10 mouse cellular contexts compared by ENCODE assay signal in genomic region chr16:17804982-17805381, GRCm38 (mm10). TPM values are rescaled to one million over a fixed set of nuclear protein-coding genes. Genes with fewer than 3 reads are reported as not detected.
A peak's percentile ranks its signal among the peaks of the same experiment; 100 is the strongest.
DNase-seq lines count a peak whose midpoint lies in the region; ATAC-seq and TF ChIP-seq lines count a peak whose summit lies in the region.
"Had no signal": no experiment of that assay in that cellular context is flagged by ENCODE, and none has a peak within 500 bp of the region (broad histone marks: within the 10 kb centered on the region; RNA-seq: fewer than 3 reads in every experiment).

No protein-coding gene starts in this region.

- peaks cover 58% of the 10 kb centered on the region for H3K27me3 ChIP-seq in lung, embryonic 14.5 days (ENCODE audit: insufficient read depth, low read length)
- H3K27me3 ChIP-seq in forebrain, embryonic 12.5 days, result peaks cover 90% of the 10 kb centered on the region
- peaks cover 45% of the 10 kb centered on the region for H3K27me3 ChIP-seq in limb, embryonic 13.5 days
- peaks cover 62% of the 10 kb centered on the region for H3K27me3 ChIP-seq in neural tube, embryonic 15.5 days (replicated peaks)

- 39% methylated on average over 7 of the region's 7 CpGs for WGBS in lung, embryonic 14.5 days
- WGBS in forebrain, embryonic 12.5 days, result 5% methylated on average over 7 of the region's 7 CpGs
- WGBS in limb, embryonic 13.5 days, result 37% methylated on average over 7 of the region's 7 CpGs
- WGBS in neural tube, embryonic 15.5 days, result 12% methylated on average over 7 of the region's 7 CpGs

- H3K4me2 ChIP-seq in lung, embryonic 14.5 days, result peak overlapping the region; percentile 59
- peak overlapping the region; percentile 61 for H3K4me2 ChIP-seq in forebrain, embryonic 12.5 days
- H3K4me2 ChIP-seq in limb, embryonic 13.5 days (replicated peaks), result peak overlapping the region; percentile 63
- peak overlapping the region; percentile 70 for H3K4me2 ChIP-seq in neural tube, embryonic 15.5 days

- no peak for DNase-seq in lung, embryonic 14.5 days
- no peak for DNase-seq in lung, postnatal 4 days
- DNase-seq in layer of hippocampus, adult 9-10 months (ENCODE audit: low spot score), result no peak
- no peak for DNase-seq in kidney, postnatal 25 days

- H3K27ac ChIP-seq in lung, embryonic 14.5 days (ENCODE audit: low read depth), result no peak overlapping the region
- no peak overlapping the region for H3K27ac ChIP-seq in forebrain, embryonic 12.5 days
- H3K27ac ChIP-seq in limb, embryonic 13.5 days, result no peak overlapping the region
- H3K27ac ChIP-seq in neural tube, embryonic 15.5 days (replicated peaks), result no peak overlapping the region

- peak overlapping the region; percentile 28 for H3K4me3 ChIP-seq in lung, embryonic 14.5 days (ENCODE audit: low read depth, low read length)
- peak overlapping the region; percentile 41 for H3K4me3 ChIP-seq in forebrain, embryonic 12.5 days (replicated peaks)
- peak overlapping the region; percentile 32 for H3K4me3 ChIP-seq in limb, embryonic 13.5 days
- peak overlapping the region; percentile 39 for H3K4me3 ChIP-seq in neural tube, embryonic 15.5 days (replicated peaks)

- no peak for ATAC-seq in lung, embryonic 14.5 days (ENCODE audit: insufficient read depth)
- no peak for ATAC-seq in forebrain, embryonic 12.5 days (ENCODE audit: low FRiP score)
- no peak for ATAC-seq in limb, embryonic 13.5 days (ENCODE audit: low FRiP score, low read depth)
- no peak for ATAC-seq in neural tube, embryonic 15.5 days (ENCODE audit: low FRiP score)
- no peak for ATAC-seq in monocyte, adult 5-6 weeks (replicated peaks; ENCODE audit: insufficient number of reproducible peaks, low FRiP score, low TSS enrichment, poor library complexity, severe bottlenecking)

- no peak for TF ChIP-seq CTCF in lung, embryonic 14.5 days (IDR thresholded peaks at IDR 0.05; ENCODE audit: low read depth)

- no peak overlapping the region for H3K9ac ChIP-seq in lung, embryonic 14.5 days
- 0 out of 2 replicates have a peak overlapping the region, but pooled peaks have one; percentile 42 for H3K9ac ChIP-seq in forebrain, embryonic 12.5 days
- peak overlapping the region; percentile 67; the same call in 1 of the 2 replicates for H3K9ac ChIP-seq in limb, embryonic 13.5 days
- no peak overlapping the region for H3K9ac ChIP-seq in neural tube, embryonic 15.5 days (replicated peaks)

- peaks cover 52% of the 10 kb centered on the region for H3K36me3 ChIP-seq in lung, embryonic 14.5 days (ENCODE audit: insufficient read depth)
- no peaks in the 10 kb centered on the region for H3K36me3 ChIP-seq in forebrain, embryonic 12.5 days (replicated peaks)
- peaks cover 57% of the 10 kb centered on the region for H3K36me3 ChIP-seq in limb, embryonic 13.5 days
- no peaks in the 10 kb centered on the region for H3K36me3 ChIP-seq in neural tube, embryonic 15.5 days
- H3K36me3 ChIP-seq: G1E had no signal

- no peaks in the 10 kb centered on the region for H3K9me3 ChIP-seq in lung, embryonic 14.5 days (ENCODE audit: low read depth, low read length)
- H3K9me3 ChIP-seq in forebrain, embryonic 12.5 days, result no peaks in the 10 kb centered on the region
- H3K9me3 ChIP-seq in limb, embryonic 13.5 days, result no peaks in the 10 kb centered on the region
- H3K9me3 ChIP-seq in neural tube, embryonic 15.5 days (replicated peaks), result no peaks in the 10 kb centered on the region

- H3K4me1 ChIP-seq in lung, embryonic 14.5 days (ENCODE audit: insufficient read depth), result peaks cover 64% of the 10 kb centered on the region
- H3K4me1 ChIP-seq in forebrain, embryonic 12.5 days, result peaks cover 62% of the 10 kb centered on the region
- peaks cover 98% of the 10 kb centered on the region for H3K4me1 ChIP-seq in limb, embryonic 13.5 days
- peaks cover 63% of the 10 kb centered on the region for H3K4me1 ChIP-seq in neural tube, embryonic 15.5 days

RNA-seq across cellular contexts. Expression of gene Scarf2, which starts 7.9 kb away (rescaled TPM):
- polyA plus RNA-seq in lung, embryonic 14.5 days (2014; fragmentation: Nextera tagmentation; extraction: Ambion mirVana), result 32.7 and 36.3 TPM in 2 replicates
- polyA plus RNA-seq in forebrain, embryonic 12.5 days (2016; fragmentation: Nextera tagmentation; extraction: Ambion mirVana), result 5.3 and 7.3 TPM in 2 replicates
- polyA plus RNA-seq in limb, embryonic 13.5 days (2015; fragmentation: Nextera tagmentation; extraction: Ambion mirVana), result 28.8 and 29.4 TPM in 2 replicates
- polyA plus RNA-seq in neural tube, embryonic 15.5 days (2015; fragmentation: Nextera tagmentation; extraction: Ambion mirVana), result 2.7 and 3.8 TPM in 2 replicates
- 0.19 to 0.21 TPM in 2 of 3 replicates, not detected in the other for total RNA-seq in monocyte, adult 5-6 weeks (2017)
- total RNA-seq: G1E; hematopoietic stem cell, adult 5-6 weeks had no signal
- polyA plus RNA-seq: G1E had no signal

RNA-seq across cellular contexts. Expression of gene B830017H08Rik, which starts 27.9 kb away (rescaled TPM):
- 0.18 TPM in 1 of 2 replicates, not detected in the other for polyA plus RNA-seq in lung, embryonic 14.5 days (2014; fragmentation: Nextera tagmentation; extraction: Ambion mirVana)
- not detected in 2 replicates for polyA plus RNA-seq in forebrain, embryonic 12.5 days (2016; fragmentation: Nextera tagmentation; extraction: Ambion mirVana)
- 0.09 and 0.36 TPM in 2 replicates for polyA plus RNA-seq in limb, embryonic 13.5 days (2015; fragmentation: Nextera tagmentation; extraction: Ambion mirVana)
- 4.0 and 5.3 TPM in 2 replicates for polyA plus RNA-seq in neural tube, embryonic 15.5 days (2015; fragmentation: Nextera tagmentation; extraction: Ambion mirVana)
- total RNA-seq in monocyte, adult 5-6 weeks (2017), result not detected in 3 replicates
- total RNA-seq: hematopoietic stem cell, adult 5-6 weeks had no signal

RNA-seq across cellular contexts. Expression of gene Car15, which starts 33.2 kb away (rescaled TPM):
- polyA plus RNA-seq in lung, embryonic 14.5 days (2014; fragmentation: Nextera tagmentation; extraction: Ambion mirVana), result 2.6 and 2.7 TPM in 2 replicates
- polyA plus RNA-seq in forebrain, embryonic 12.5 days (2016; fragmentation: Nextera tagmentation; extraction: Ambion mirVana), result 4.4 and 5.1 TPM in 2 replicates
- 2.7 and 3.0 TPM in 2 replicates for polyA plus RNA-seq in limb, embryonic 13.5 days (2015; fragmentation: Nextera tagmentation; extraction: Ambion mirVana)
- polyA plus RNA-seq in neural tube, embryonic 15.5 days (2015; fragmentation: Nextera tagmentation; extraction: Ambion mirVana), result 2.8 and 3.2 TPM in 2 replicates
- 0.43 to 7.7 TPM (median 6.5 TPM) in 3 replicates for total RNA-seq in monocyte, adult 5-6 weeks (2017)
- total RNA-seq: hematopoietic stem cell, adult 5-6 weeks had no signal

RNA-seq across cellular contexts. Expression of gene Klhl22, which starts 45.6 kb away (rescaled TPM):
- polyA plus RNA-seq in lung, embryonic 14.5 days (2014; fragmentation: Nextera tagmentation; extraction: Ambion mirVana), result 67.0 and 70.7 TPM in 2 replicates
- 49.7 and 50.4 TPM in 2 replicates for polyA plus RNA-seq in forebrain, embryonic 12.5 days (2016; fragmentation: Nextera tagmentation; extraction: Ambion mirVana)
- 92.9 and 106 TPM in 2 replicates for polyA plus RNA-seq in limb, embryonic 13.5 days (2015; fragmentation: Nextera tagmentation; extraction: Ambion mirVana)
- 86.2 and 89.1 TPM in 2 replicates for polyA plus RNA-seq in neural tube, embryonic 15.5 days (2015; fragmentation: Nextera tagmentation; extraction: Ambion mirVana)
- total RNA-seq in monocyte, adult 5-6 weeks (2017), result 5.0 to 8.2 TPM (median 6.7 TPM) in 3 replicates
- polyA plus RNA-seq: G1E had no signal

Comparison
In these comparisons a context has a peak if more than half of its experiments do, and no peak if none do; other contexts are left out.
1. H3K9ac ChIP-seq: peak in forebrain, embryonic 12.5 days (single experiment) and limb, embryonic 13.5 days (single experiment); none in lung, embryonic 14.5 days (single experiment) and neural tube, embryonic 15.5 days (single experiment).
2. Peak in every context shown above with its lines, with median percentiles within 50 percentile points of each other: H3K4me2 ChIP-seq and H3K4me3 ChIP-seq.